Mouse (Mus musculus) bone marrow, adult 2 months (tissue): ENCODE measurements around the gene Chka. TPM values are rescaled to one million over a fixed set of nuclear protein-coding genes. Genes with fewer than 3 reads are reported as not detected.

Experiments
- H3K27ac ChIP-seq: fragments of 200-500 bp; 2 replicates; pipeline ENCODE4 v1.5.1; 2012; ENCODE audit warnings: low read depth, mild to moderate bottlenecking, control low read depth, inconsistent platforms, low read length; ENCODE audit not compliant: control insufficient read depth, poor library complexity, insufficient read depth
- H3K4me1 ChIP-seq: fragments of 200-500 bp; 2 replicates; pipeline ENCODE4 v1.6.1; 2011; ENCODE audit warnings: low read length; ENCODE audit not compliant: control insufficient read depth, insufficient read depth
- H3K4me3 ChIP-seq: fragments of 200-500 bp; replicated peaks from 2 replicates; pipeline ENCODE3; 2011; ENCODE audit warnings: mild to moderate bottlenecking, low read depth, low read length, control low read depth; ENCODE audit not compliant: control insufficient read depth
- CTCF ChIP-seq: fragments of 200-500 bp; IDR thresholded peaks from 2 replicates; pipeline ENCODE4 v1.5.1; 2011; ENCODE audit warnings: low read length, control low read depth; ENCODE audit not compliant: control insufficient read depth, insufficient read depth
- POLR2A ChIP-seq: fragments of 200-500 bp; IDR thresholded peaks from 2 replicates; pipeline ENCODE4 v1.6.1; 2011; ENCODE audit warnings: low read depth, mild to moderate bottlenecking, control low read depth, low read length, borderline replicate concordance; ENCODE audit not compliant: control insufficient read depth
- WGBS: fragments of 180-500 bp; shearing (Covaris S2); methylation state at CpG from one replicate; pipeline ENCODE4 v1.1.7; 2018; 5-methylcytosine and 5-hydroxymethylcytosine counted together
- polyA plus RNA-seq: library from polyadenylated mRNA; stranded (reverse); fragments of >200 nt; gene quantifications from 2 replicates; pipeline ENCODE4 v1.2.4, GENCODE M21; 2011; ENCODE audit warnings: low replicate concordance; ENCODE audit not compliant: missing spikeins, insufficient read depth, insufficient read length

Gene Chka
- polyA plus RNA-seq, 1 experiment, result 17.3 TPM

- 62% methylated on average over 21 of the region's 21 CpGs for WGBS
- peak overlapping the region; percentile 18 for H3K4me3 ChIP-seq
- peak overlapping the region; percentile 82 for H3K27ac ChIP-seq
- peaks cover 18% of the 10 kb centered on the region for H3K4me1 ChIP-seq
- TF ChIP-seq CTCF, result no peak
- TF ChIP-seq POLR2A, result peak; percentile 58; the same call in 1 of the 2 replicates
Observed at GRCm38 (mm10) chr19:3930262-3931057, 78.9 kb downstream of the Chka start.

GRCm38 (mm10) chr19:3931716-3932115 is 80.1 kb downstream of the Chka start:
- H3K4me1 ChIP-seq, result peaks cover 13% of the 10 kb centered on the region
- H3K27ac ChIP-seq, result peak overlapping the region; percentile 82
- TF ChIP-seq POLR2A, result no peak
- TF ChIP-seq CTCF, result no peak
- 36% methylated on average over 9 of the region's 9 CpGs for WGBS
- H3K4me3 ChIP-seq, result no peak overlapping the region

- H3K4me1 ChIP-seq, result peaks cover 9% of the 10 kb centered on the region
- WGBS, result under 1% methylated on average over 42 of the region's 42 CpGs
- TF ChIP-seq POLR2A (peak; percentile 87; the same call in 1 of the 2 replicates), CTCF (no peak)
- peak within 1 kb of the TSS; percentile 86 for H3K4me3 ChIP-seq
- peak within 1 kb of the TSS; percentile 81 for H3K27ac ChIP-seq
Observed at GRCm38 (mm10) chr19:3935032-3935895, 83.7 kb downstream of the Chka start, which contains the start of gene Unc93b1. Gene Unc93b1, plus strand, starts transcription at chr19:3935186.

GRCm38 (mm10) chr19:3935896-3936850 is 84.6 kb downstream of the Chka start:
- 2% methylated on average over 22 of the region's 22 CpGs for WGBS
- TF ChIP-seq CTCF, result no peak
- peak; percentile 64; the same call in 1 of the 2 replicates for TF ChIP-seq POLR2A
- H3K27ac ChIP-seq, result peak overlapping the region; percentile 81
- peaks cover 8% of the 10 kb centered on the region; the same call in 1 of the 2 replicates for H3K4me1 ChIP-seq
- peak overlapping the region; percentile 86 for H3K4me3 ChIP-seq

GRCm38 (mm10) chr19:3942315-3942714 is 90.7 kb downstream of the Chka start:
- H3K4me1 ChIP-seq, result peaks cover 2% of the 10 kb centered on the region; the same call in 1 of the 2 replicates
- WGBS, result 73% methylated on average over 7 of the region's 7 CpGs
- TF ChIP-seq POLR2A (no peak), CTCF (no peak)
- no peak overlapping the region for H3K27ac ChIP-seq
- no peak overlapping the region for H3K4me3 ChIP-seq

GRCm38 (mm10) chr19:3942986-3943735 is 91.6 kb downstream of the Chka start:
- H3K4me1 ChIP-seq, result peaks cover 2% of the 10 kb centered on the region; the same call in 1 of the 2 replicates
- H3K4me3 ChIP-seq, result peak overlapping the region; percentile 1
- TF ChIP-seq POLR2A (no peak), CTCF (no peak)
- no peak overlapping the region for H3K27ac ChIP-seq
- 27% methylated on average over 27 of the region's 27 CpGs for WGBS

Other genes with a start within 250 kb of the Chka start
- gene Lrp5, start 165.2 kb upstream of the Chka start, polyA plus RNA-seq, result 4.5 and 5.8 TPM in 2 replicates
- 1.8 and 6.0 TPM in 2 replicates for gene 1810055G02Rik, start 143.5 kb upstream of the Chka start, polyA plus RNA-seq
- 24.3 and 43.2 TPM in 2 replicates for gene Kmt5b, start 84.4 kb upstream of the Chka start, polyA plus RNA-seq
- 116 and 292 TPM in 2 replicates for gene Tcirg1, start 55.4 kb downstream of the Chka start, polyA plus RNA-seq
- gene Ndufs8, start 61.0 kb downstream of the Chka start, polyA plus RNA-seq, result 41.6 and 58.3 TPM in 2 replicates
- 12.7 and 47.1 TPM in 2 replicates for gene Aldh3b1, start 78.0 kb downstream of the Chka start, polyA plus RNA-seq
- 80.1 and 177 TPM in 2 replicates for gene Unc93b1, start 83.4 kb downstream of the Chka start, polyA plus RNA-seq
- 1.6 and 4.4 TPM in 2 replicates for gene Aldh3b3, start 106.9 kb downstream of the Chka start, polyA plus RNA-seq
- gene Aldh3b2, start 120.6 kb downstream of the Chka start, polyA plus RNA-seq, result 2.4 and 4.2 TPM in 2 replicates
- gene Acy3, start 134.8 kb downstream of the Chka start, polyA plus RNA-seq, result 5.1 and 10.7 TPM in 2 replicates
- gene Tbx10, start 141.0 kb downstream of the Chka start, polyA plus RNA-seq, result not detected in 2 replicates
- 9.7 and 18.1 TPM in 2 replicates for gene Nudt8, start 148.8 kb downstream of the Chka start, polyA plus RNA-seq
- 1.7 and 2.0 TPM in 2 replicates for gene Gm49405, start 148.9 kb downstream of the Chka start, polyA plus RNA-seq
- 5.2 and 7.8 TPM in 2 replicates for gene Doc2g, start 151.5 kb downstream of the Chka start, polyA plus RNA-seq
- gene Ndufv1, start 161.0 kb downstream of the Chka start, polyA plus RNA-seq, result 61.7 and 118 TPM in 2 replicates
- 125 and 187 TPM in 2 replicates for gene Gstp1, start 186.2 kb downstream of the Chka start, polyA plus RNA-seq
- 21.6 TPM in 1 of 2 replicates, not detected in the other for gene Gstp2, start 194.2 kb downstream of the Chka start, polyA plus RNA-seq
- gene Gstp3, start 207.8 kb downstream of the Chka start, polyA plus RNA-seq, result 13.5 and 18.0 TPM in 2 replicates
- gene Cabp2, start 229.8 kb downstream of the Chka start, polyA plus RNA-seq, result not detected in 2 replicates
- gene Cdk2ap2, start 245.4 kb downstream of the Chka start, polyA plus RNA-seq, result 93.3 and 143 TPM in 2 replicates
- gene Pitpnm1, start 248.2 kb downstream of the Chka start, polyA plus RNA-seq, result 72.3 and 159 TPM in 2 replicates